Mouse (Mus musculus): ENCODE measurements around the gene Cops7a. TPM values are rescaled to one million over a fixed set of nuclear protein-coding genes. Genes with fewer than 3 reads are reported as not detected.

Gene Cops7a
- total and polyA plus RNA-seq, 2 experiments from 2014 or later: 134 to 241 TPM

- WGBS: 26% methylated on average over 22 of the region's 22 CpGs
- peaks cover 6% of the 10 kb centered on the region; the same call in 1 of the 2 replicates for H3K27me3 ChIP-seq (ENCODE audit: control insufficient read depth, insufficient read depth, low read length)
- H3K4me3 ChIP-seq (ENCODE audit: low read depth, low read length): peak overlapping the region; percentile 98
- H3K27ac ChIP-seq (ENCODE audit: low read depth): 0 out of 2 replicates have a peak overlapping the region, but pooled peaks have one; percentile 100
- H3K9me3 ChIP-seq (replicated peaks; ENCODE audit: control insufficient read depth, low read length): no peaks in the 10 kb centered on the region
- ATAC-seq (ENCODE audit: insufficient read depth, low read depth): no peak
- H3K36me3 ChIP-seq (replicated peaks; ENCODE audit: control insufficient read depth, insufficient read depth, low read length): peaks cover 22% of the 10 kb centered on the region
- H3K9ac ChIP-seq (replicated peaks; ENCODE audit: low read depth, low read length): peak overlapping the region; percentile 99; the same call in 1 of the 2 replicates
- TF ChIP-seq EP300 (IDR thresholded peaks at IDR 0.05; ENCODE audit: low read depth) (no peak), CTCF (IDR thresholded peaks at IDR 0.05; ENCODE audit: low read depth) (no peak)
- DNase-seq (ENCODE audit: low spot score): peak; percentile 27
- peak overlapping the region; percentile 97 for H3K4me2 ChIP-seq (ENCODE audit: low read depth, low read length)
- peaks cover 35% of the 10 kb centered on the region for H3K4me1 ChIP-seq (ENCODE audit: control insufficient read depth, insufficient read depth)
Observed at GRCm38 (mm10) chr6:124915160-124915941, 50.0 kb downstream of the Cops7a start.

GRCm38 (mm10) chr6:124914511-124914910 is 50.8 kb downstream of the Cops7a start:
- WGBS: 86% methylated on average over 7 of the region's 7 CpGs
- Histone ChIP-seq H3K4me2 (ENCODE audit: low read depth, low read length) (no peak overlapping the region), H3K4me3 (ENCODE audit: low read depth, low read length) (no peak overlapping the region), H3K27me3 (ENCODE audit: control insufficient read depth, insufficient read depth, low read length) (peaks cover 6% of the 10 kb centered on the region; the same call in 1 of the 2 replicates), H3K9me3 (replicated peaks; ENCODE audit: control insufficient read depth, low read length) (no peaks in the 10 kb centered on the region), H3K9ac (replicated peaks; ENCODE audit: low read depth, low read length) (no peak overlapping the region), H3K4me1 (ENCODE audit: control insufficient read depth, insufficient read depth) (peaks cover 38% of the 10 kb centered on the region), H3K36me3 (replicated peaks; ENCODE audit: control insufficient read depth, insufficient read depth, low read length) (peaks cover 22% of the 10 kb centered on the region), H3K27ac (ENCODE audit: low read depth) (no peak overlapping the region)
- DNase-seq (ENCODE audit: low spot score): no peak
- no peak for ATAC-seq (ENCODE audit: insufficient read depth, low read depth)
- TF ChIP-seq EP300 (IDR thresholded peaks at IDR 0.05; ENCODE audit: low read depth): no peak
- TF ChIP-seq CTCF (IDR thresholded peaks at IDR 0.05; ENCODE audit: low read depth): no peak

GRCm38 (mm10) chr6:124913721-124914285 is 51.5 kb downstream of the Cops7a start:
- WGBS: 80% methylated on average over 14 of the region's 14 CpGs
- Histone ChIP-seq H3K4me2 (ENCODE audit: low read depth, low read length) (no peak overlapping the region), H3K27ac (ENCODE audit: low read depth) (no peak overlapping the region; the same call in 1 of the 2 replicates), H3K9me3 (replicated peaks; ENCODE audit: control insufficient read depth, low read length) (no peaks in the 10 kb centered on the region), H3K27me3 (ENCODE audit: control insufficient read depth, insufficient read depth, low read length) (peaks cover 6% of the 10 kb centered on the region; the same call in 1 of the 2 replicates), H3K9ac (replicated peaks; ENCODE audit: low read depth, low read length) (no peak overlapping the region), H3K36me3 (replicated peaks; ENCODE audit: control insufficient read depth, insufficient read depth, low read length) (peaks cover 22% of the 10 kb centered on the region), H3K4me1 (ENCODE audit: control insufficient read depth, insufficient read depth) (peaks cover 32% of the 10 kb centered on the region), H3K4me3 (ENCODE audit: low read depth, low read length) (no peak overlapping the region)
- TF ChIP-seq CTCF (IDR thresholded peaks at IDR 0.05; ENCODE audit: low read depth) (no peak), EP300 (IDR thresholded peaks at IDR 0.05; ENCODE audit: low read depth) (no peak)
- ATAC-seq (ENCODE audit: insufficient read depth, low read depth): no peak
- DNase-seq (ENCODE audit: low spot score): no peak

GRCm38 (mm10) chr6:124913214-124913613 is 52.1 kb downstream of the Cops7a start:
- no peak for DNase-seq (ENCODE audit: low spot score)
- Histone ChIP-seq H3K9me3 (replicated peaks; ENCODE audit: control insufficient read depth, low read length) (no peaks in the 10 kb centered on the region), H3K4me2 (ENCODE audit: low read depth, low read length) (no peak overlapping the region), H3K9ac (replicated peaks; ENCODE audit: low read depth, low read length) (no peak overlapping the region), H3K36me3 (replicated peaks; ENCODE audit: control insufficient read depth, insufficient read depth, low read length) (peaks cover 22% of the 10 kb centered on the region), H3K4me1 (ENCODE audit: control insufficient read depth, insufficient read depth) (peaks cover 29% of the 10 kb centered on the region), H3K27ac (ENCODE audit: low read depth) (no peak overlapping the region; the same call in 1 of the 2 replicates), H3K27me3 (ENCODE audit: control insufficient read depth, insufficient read depth, low read length) (peaks cover 6% of the 10 kb centered on the region; the same call in 1 of the 2 replicates), H3K4me3 (ENCODE audit: low read depth, low read length) (no peak overlapping the region)
- no peak for ATAC-seq (ENCODE audit: insufficient read depth, low read depth)
- 41% methylated on average over 6 of the region's 6 CpGs for WGBS
- TF ChIP-seq EP300 (IDR thresholded peaks at IDR 0.05; ENCODE audit: low read depth) (no peak), CTCF (IDR thresholded peaks at IDR 0.05; ENCODE audit: low read depth) (no peak)

GRCm38 (mm10) chr6:124911533-124912218 is 53.7 kb downstream of the Cops7a start, which contains the start of gene Lag3:
Gene Lag3, minus strand, starts transcription at chr6:124911705.
- no peak within 1 kb of the TSS for H3K4me3 ChIP-seq (ENCODE audit: low read depth, low read length)
- H3K4me2 ChIP-seq (ENCODE audit: low read depth, low read length): no peak within 1 kb of the TSS
- no peak for TF ChIP-seq EP300 (IDR thresholded peaks at IDR 0.05; ENCODE audit: low read depth)
- no peak for TF ChIP-seq CTCF (IDR thresholded peaks at IDR 0.05; ENCODE audit: low read depth)
- no peaks in the 10 kb centered on the region for H3K9me3 ChIP-seq (replicated peaks; ENCODE audit: control insufficient read depth, low read length)
- H3K27me3 ChIP-seq (ENCODE audit: control insufficient read depth, insufficient read depth, low read length): peaks cover 6% of the 10 kb centered on the region; the same call in 1 of the 2 replicates
- H3K4me1 ChIP-seq (ENCODE audit: control insufficient read depth, insufficient read depth): peaks cover 28% of the 10 kb centered on the region
- no peak within 1 kb of the TSS for H3K27ac ChIP-seq (ENCODE audit: low read depth)
- peaks cover 22% of the 10 kb centered on the region for H3K36me3 ChIP-seq (replicated peaks; ENCODE audit: control insufficient read depth, insufficient read depth, low read length)
- WGBS: 24% methylated on average over 12 of the region's 13 CpGs
- no peak for ATAC-seq (ENCODE audit: insufficient read depth, low read depth)
- DNase-seq (ENCODE audit: low spot score): peak; percentile 15
- no peak within 1 kb of the TSS for H3K9ac ChIP-seq (replicated peaks; ENCODE audit: low read depth, low read length)
